Mouse (Mus musculus) thymus, adult 2 months (tissue): ENCODE data around the gene Cept1.

ENCODE experiments used
- CTCF ChIP-seq: fragments of 200-500 bp; IDR thresholded peaks from 2 replicates; pipeline ENCODE4 v1.5.1; 2012; ENCODE audit warnings: mild to moderate bottlenecking, control low read depth, low read length, moderate library complexity, borderline replicate concordance; ENCODE audit not compliant: control insufficient read depth, poor library complexity, insufficient read depth; ENCODE audit errors: extremely low read depth
- POLR2A ChIP-seq: fragments of 200-500 bp; IDR thresholded peaks from 2 replicates; pipeline ENCODE4 v1.6.1; 2012; ENCODE audit warnings: mild to moderate bottlenecking, low read length, control low read depth, moderate library complexity; ENCODE audit not compliant: control insufficient read depth, poor library complexity, insufficient read depth; ENCODE audit errors: extremely low read depth

- TF ChIP-seq CTCF = no peak
- TF ChIP-seq POLR2A = no peak
Observed at GRCm38 (mm10) chr3:106496996-106497395, 50.6 kb downstream of the Cept1 start.
